Mouse (Mus musculus) lung, embryonic 15.5 days (tissue): ENCODE results near the gene Ssna1. TPM values are rescaled to one million over a fixed set of nuclear protein-coding genes. Genes with fewer than 3 reads are reported as not detected.

Experiments used
- ATAC-seq: fragments of 200-750 bp; cut with Nextera tagmentation; 2 replicates; pipeline ENCODE4 v1.8.0; 2017; ENCODE audit warnings: moderate number of reproducible peaks, borderline replicate concordance; ENCODE audit not compliant: low FRiP score, low TSS enrichment; ENCODE audit errors: extremely low read depth
- H3K27ac ChIP-seq: fragments of 300-500 bp; sonication (generic); 2 replicates; pipeline ENCODE4 v1.5.1; 2015; ENCODE audit warnings: moderate library complexity, mild to moderate bottlenecking, inconsistent platforms
- H3K27me3 ChIP-seq: fragments of 300-500 bp; sonication (generic); 2 replicates; pipeline ENCODE4 v1.6.1; 2015; ENCODE audit warnings: inconsistent platforms
- H3K36me3 ChIP-seq: fragments of 300-500 bp; sonication (generic); 2 replicates; pipeline ENCODE4 v1.6.1; 2015; ENCODE audit warnings: inconsistent platforms
- H3K4me1 ChIP-seq: fragments of 300-500 bp; sonication (generic); 2 replicates; pipeline ENCODE4 v1.6.1; 2015; ENCODE audit warnings: inconsistent platforms
- H3K4me2 ChIP-seq: fragments of 300-500 bp; sonication (generic); 2 replicates; pipeline ENCODE4 v1.6.1; 2015; ENCODE audit warnings: inconsistent platforms, mild to moderate bottlenecking, moderate library complexity
- H3K4me3 ChIP-seq: fragments of 300-500 bp; sonication (generic); 2 replicates; pipeline ENCODE4 v1.5.1; 2015; ENCODE audit warnings: mild to moderate bottlenecking, inconsistent platforms
- H3K9ac ChIP-seq: fragments of 300-500 bp; sonication (generic); 2 replicates; pipeline ENCODE4 v1.6.1; 2015; ENCODE audit warnings: inconsistent platforms
- H3K9me3 ChIP-seq: fragments of 300-500 bp; sonication (generic); 2 replicates; pipeline ENCODE4 v1.6.1; 2016; ENCODE audit warnings: inconsistent platforms
- WGBS: fragments of 180-500 bp; shearing (Covaris S2); methylation state at CpG from one replicate; pipeline ENCODE4 v1.1.7; 2015; 5-methylcytosine and 5-hydroxymethylcytosine counted together
- polyA plus RNA-seq: library from polyadenylated mRNA; unstranded; fragments of >200 nt; fragmentation: Nextera tagmentation; extraction: Ambion mirVana; gene quantifications from 2 replicates; pipeline ENCODE4 v1.2.1, GENCODE M21; 2015

Gene Ssna1
- polyA plus RNA-seq, 1 experiment from 2014 or later: 239 TPM

DNA sequence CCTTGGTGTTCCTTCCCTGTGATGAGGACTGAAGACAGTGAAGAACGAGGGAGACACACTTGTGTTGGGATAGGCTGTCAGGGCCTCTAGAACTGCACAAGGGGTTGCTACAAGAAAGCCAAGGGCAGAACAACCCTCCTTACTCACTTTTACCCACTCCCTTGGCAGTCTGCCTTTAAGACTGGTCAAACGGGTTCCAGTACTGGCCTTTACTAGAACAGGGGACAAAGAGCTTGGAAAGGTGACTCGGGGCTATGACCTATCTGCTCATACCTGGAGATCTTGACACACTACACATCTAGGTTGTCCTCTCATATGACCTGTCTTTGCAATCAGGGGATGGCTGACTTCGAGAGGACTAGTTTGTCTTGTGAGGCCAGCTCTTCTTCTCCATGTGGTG, 34.7 kb downstream of the Ssna1 start:
- no peak for ATAC-seq
- peaks cover 22% of the 10 kb centered on the region for H3K4me1 ChIP-seq
- no peaks in the 10 kb centered on the region for H3K9me3 ChIP-seq
- peaks cover 31% of the 10 kb centered on the region for H3K27me3 ChIP-seq
- H3K9ac ChIP-seq: no peak overlapping the region
- WGBS: 41% methylated on average over 4 of the region's 4 CpGs
- H3K27ac ChIP-seq: no peak overlapping the region
- no peak overlapping the region for H3K4me2 ChIP-seq
- H3K36me3 ChIP-seq: no peaks in the 10 kb centered on the region
- no peak overlapping the region for H3K4me3 ChIP-seq

DNA sequence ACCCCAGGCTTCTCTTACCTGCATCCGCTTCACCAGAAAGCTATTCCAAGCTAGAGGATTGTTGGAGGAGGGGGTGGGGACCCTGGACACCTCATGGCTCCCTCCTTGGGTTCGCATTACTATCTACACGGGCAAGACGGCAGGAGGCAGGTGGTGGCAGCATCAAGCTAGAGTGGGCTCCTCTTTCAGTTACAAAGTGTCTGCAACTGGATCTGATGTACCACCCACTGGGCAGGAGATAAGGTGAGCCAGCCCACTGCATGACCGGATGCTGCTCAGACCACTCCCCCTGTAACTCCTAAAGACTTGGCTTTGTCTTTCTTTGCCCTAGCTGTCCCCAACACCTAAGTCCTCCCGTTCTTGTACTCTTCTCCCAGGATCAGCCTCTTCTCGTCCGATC, 35.6 kb downstream of the Ssna1 start, which contains the start of gene Rnf224:
Rnf224 (minus strand) TSS at position 174 of the 400 bp plus-strand sequence.
- H3K4me1 ChIP-seq: peaks cover 13% of the 10 kb centered on the region
- 23% methylated on average over 8 of the region's 8 CpGs for WGBS

DNA sequence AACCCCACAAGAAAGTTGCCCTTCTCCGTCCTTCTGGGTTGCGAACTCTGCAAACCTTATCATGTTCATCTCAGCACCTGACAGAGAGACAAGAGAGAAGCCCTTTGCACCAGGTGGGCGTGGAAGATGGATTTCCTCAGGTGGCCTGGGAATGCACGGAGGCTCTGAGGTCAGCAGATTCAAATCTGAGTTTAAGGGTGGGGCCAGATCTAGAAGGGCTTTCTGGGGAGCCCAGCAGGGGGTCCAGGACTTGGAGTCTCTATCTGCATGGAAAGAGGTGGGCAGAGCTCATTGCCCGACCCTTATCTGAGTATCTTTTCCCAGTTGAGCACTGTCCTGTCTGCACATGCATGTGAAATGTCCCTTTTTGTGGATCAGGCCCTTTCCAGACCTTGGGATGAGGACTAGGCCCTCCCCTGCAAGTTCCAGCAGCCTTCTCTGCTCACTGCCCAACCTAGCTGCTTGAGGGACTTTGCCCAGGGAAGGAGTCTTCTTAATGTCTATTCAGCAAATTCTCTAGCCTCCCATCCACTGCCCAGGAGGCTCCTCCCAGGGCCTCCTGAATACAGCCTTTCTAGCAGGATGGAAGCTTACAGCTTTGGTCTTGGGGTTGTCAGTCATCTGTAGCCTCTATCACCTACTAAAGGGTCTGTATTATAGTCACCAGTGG, 37.6 kb downstream of the Ssna1 start:
- H3K36me3 ChIP-seq: no peaks in the 10 kb centered on the region
- H3K9me3 ChIP-seq: no peaks in the 10 kb centered on the region
- H3K4me3 ChIP-seq: no peak overlapping the region
- no peaks in the 10 kb centered on the region for H3K4me1 ChIP-seq
- 45% methylated on average over 5 of the region's 5 CpGs for WGBS
- no peak for ATAC-seq
- H3K27ac ChIP-seq: no peak overlapping the region
- no peak overlapping the region for H3K4me2 ChIP-seq
- no peak overlapping the region for H3K9ac ChIP-seq
- peaks cover 16% of the 10 kb centered on the region for H3K27me3 ChIP-seq

More for the DNA sequence above, 35.6 kb downstream of the Ssna1 start, which contains the start of gene Rnf224:
- Histone ChIP-seq H3K9me3 (no peaks in the 10 kb centered on the region), H3K4me2 (no peak within 1 kb of the TSS), H3K27me3 (peaks cover 23% of the 10 kb centered on the region), H3K27ac (no peak within 1 kb of the TSS), H3K36me3 (no peaks in the 10 kb centered on the region), H3K9ac (no peak within 1 kb of the TSS), H3K4me3 (no peak within 1 kb of the TSS)
- ATAC-seq: no peak

DNA sequence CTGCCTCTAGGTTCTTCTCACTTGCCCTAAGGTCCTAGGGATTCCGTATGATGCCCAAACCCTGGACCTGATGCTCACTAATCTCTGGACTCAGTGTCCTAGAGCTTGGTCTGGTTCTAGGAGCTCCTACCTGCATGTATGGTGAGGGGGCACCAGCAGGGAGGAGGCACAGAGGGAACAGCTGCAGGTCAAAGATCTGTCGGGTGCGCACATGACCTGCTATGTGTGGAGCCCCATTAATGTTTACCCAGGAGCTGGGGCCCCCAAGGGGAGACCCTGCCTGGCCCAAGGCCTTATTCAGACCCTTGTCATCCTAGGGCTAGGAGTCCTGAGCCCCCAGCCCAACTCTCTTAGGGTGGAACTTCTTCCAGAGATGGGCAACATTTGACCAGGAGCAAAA, 38.2 kb downstream of the Ssna1 start, which contains the start of gene Slc34a3:
Slc34a3 (minus strand) TSS at position 315 of the 400 bp plus-strand sequence.
- no peak within 1 kb of the TSS for H3K4me2 ChIP-seq

DNA sequence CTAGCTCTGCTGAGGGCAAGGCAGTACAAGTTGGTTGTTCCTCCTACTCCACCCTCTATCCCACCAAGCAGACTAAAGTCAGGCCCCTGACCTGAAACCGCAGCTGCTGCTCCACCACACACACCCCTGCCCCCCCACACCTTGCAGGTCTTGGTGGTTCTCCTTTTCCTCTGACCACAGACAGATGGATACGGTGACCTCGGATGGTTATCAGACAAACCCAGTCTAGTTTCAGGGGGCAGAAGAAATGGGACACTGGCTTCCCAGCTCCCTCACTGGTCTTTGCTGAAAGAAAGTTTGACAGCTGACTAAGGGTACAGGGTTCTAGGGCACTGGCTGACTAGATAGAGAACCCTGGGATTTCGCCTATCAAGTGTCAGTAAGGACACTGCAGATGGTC, 38.8 kb downstream of the Ssna1 start:
- Histone ChIP-seq H3K9me3 (no peaks in the 10 kb centered on the region), H3K4me2 (no peak overlapping the region), H3K27me3 (peaks cover 16% of the 10 kb centered on the region), H3K27ac (no peak overlapping the region), H3K4me1 (peaks cover 5% of the 10 kb centered on the region; the same call in 1 of the 2 replicates), H3K4me3 (no peak overlapping the region), H3K36me3 (no peaks in the 10 kb centered on the region), H3K9ac (no peak overlapping the region)
- no peak for ATAC-seq
- 71% methylated on average over 4 of the region's 4 CpGs for WGBS

More for the DNA sequence above, 38.2 kb downstream of the Ssna1 start, which contains the start of gene Slc34a3:
- peaks cover 16% of the 10 kb centered on the region for H3K27me3 ChIP-seq
- no peak within 1 kb of the TSS for H3K4me3 ChIP-seq
- no peaks in the 10 kb centered on the region for H3K36me3 ChIP-seq
- H3K27ac ChIP-seq: no peak within 1 kb of the TSS
- no peaks in the 10 kb centered on the region for H3K9me3 ChIP-seq
- 73% methylated on average over 3 of the region's 3 CpGs for WGBS
- no peak within 1 kb of the TSS for H3K9ac ChIP-seq
- ATAC-seq: no peak
- no peaks in the 10 kb centered on the region; the same call in 1 of the 2 replicates for H3K4me1 ChIP-seq

DNA sequence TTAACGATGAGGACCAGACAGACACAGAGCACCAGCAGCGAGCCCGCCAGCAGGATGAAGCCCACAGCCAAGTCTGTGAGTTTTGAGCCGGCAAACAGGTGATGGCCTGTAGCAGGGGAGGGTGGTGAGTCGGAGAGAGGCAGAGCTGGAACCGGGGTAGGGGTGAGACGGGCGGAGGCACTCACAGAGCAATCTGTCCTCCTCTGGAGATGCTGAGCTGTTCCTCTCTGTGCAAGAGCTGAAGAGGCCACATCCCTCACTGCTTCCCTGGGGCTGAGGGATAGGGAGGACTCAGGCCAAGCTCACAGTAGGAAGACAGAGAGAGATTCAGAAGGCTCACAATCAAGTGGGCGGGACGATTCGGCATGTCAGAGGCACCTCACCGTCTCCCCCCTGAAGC, 41.2 kb downstream of the Ssna1 start:
- no peaks in the 10 kb centered on the region for H3K9me3 ChIP-seq
- no peaks in the 10 kb centered on the region for H3K36me3 ChIP-seq
- H3K9ac ChIP-seq: no peak overlapping the region
- peaks cover 11% of the 10 kb centered on the region for H3K4me1 ChIP-seq
- ATAC-seq: no peak
- no peak overlapping the region for H3K4me2 ChIP-seq
- no peak overlapping the region for H3K27ac ChIP-seq
- 57% methylated on average over 12 of the region's 12 CpGs for WGBS
- H3K4me3 ChIP-seq: no peak overlapping the region
- H3K27me3 ChIP-seq: peaks cover 13% of the 10 kb centered on the region

DNA sequence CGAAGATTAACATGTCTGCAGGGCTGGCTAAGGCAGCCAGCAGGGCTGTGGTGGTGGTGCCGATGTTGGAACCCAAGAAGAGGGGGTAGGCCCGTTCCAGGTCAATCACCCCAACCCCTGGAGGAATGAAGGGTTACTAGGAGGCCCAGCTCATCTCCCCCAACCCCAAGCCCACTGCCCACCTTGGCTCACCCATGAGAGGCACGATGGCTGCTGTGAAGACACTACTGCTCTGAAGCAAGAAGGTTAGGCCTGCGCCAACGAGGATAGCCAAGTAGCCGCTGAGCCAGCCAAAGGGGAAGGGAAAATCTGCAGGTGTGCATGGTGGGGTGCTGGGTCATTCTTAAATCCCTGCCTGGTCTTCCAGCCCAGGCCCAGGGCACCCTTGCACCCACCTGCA, 41.7 kb downstream of the Ssna1 start:
- no peaks in the 10 kb centered on the region for H3K9me3 ChIP-seq
- WGBS: 85% methylated on average over 7 of the region's 7 CpGs
- H3K9ac ChIP-seq: no peak overlapping the region
- peaks cover 16% of the 10 kb centered on the region for H3K4me1 ChIP-seq
- no peak overlapping the region for H3K4me3 ChIP-seq
- H3K36me3 ChIP-seq: no peaks in the 10 kb centered on the region
- no peak overlapping the region for H3K4me2 ChIP-seq
- ATAC-seq: no peak
- no peak overlapping the region for H3K27ac ChIP-seq
- H3K27me3 ChIP-seq: peaks cover 10% of the 10 kb centered on the region

DNA sequence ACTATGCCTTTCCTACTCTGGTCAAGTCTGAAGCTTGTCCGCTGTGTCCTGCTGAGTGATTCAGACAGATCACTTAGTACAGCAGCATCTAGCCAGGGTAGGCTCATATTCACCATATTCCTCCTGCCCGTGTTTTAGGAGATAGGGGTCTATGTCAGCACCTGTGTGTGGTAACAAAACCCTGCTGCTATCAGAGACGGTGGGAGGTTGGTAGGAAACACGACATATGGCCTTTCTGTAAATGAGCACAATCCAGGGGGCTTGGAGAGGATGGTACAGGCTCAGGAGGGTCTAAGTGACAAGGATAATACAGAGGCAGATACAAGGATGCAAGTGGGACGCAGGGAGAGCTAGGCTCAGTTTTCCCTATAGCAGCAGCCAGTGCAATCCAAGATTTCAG, 42.7 kb downstream of the Ssna1 start:
- no peak for ATAC-seq
- 72% methylated on average over 5 of the region's 5 CpGs for WGBS
- H3K27ac ChIP-seq: no peak overlapping the region
- H3K4me2 ChIP-seq: no peak overlapping the region
- H3K36me3 ChIP-seq: no peaks in the 10 kb centered on the region
- H3K27me3 ChIP-seq: peaks cover 10% of the 10 kb centered on the region; the same call in 1 of the 2 replicates
- H3K9me3 ChIP-seq: no peaks in the 10 kb centered on the region
- H3K9ac ChIP-seq: no peak overlapping the region
- H3K4me3 ChIP-seq: no peak overlapping the region
- H3K4me1 ChIP-seq: peaks cover 19% of the 10 kb centered on the region

DNA sequence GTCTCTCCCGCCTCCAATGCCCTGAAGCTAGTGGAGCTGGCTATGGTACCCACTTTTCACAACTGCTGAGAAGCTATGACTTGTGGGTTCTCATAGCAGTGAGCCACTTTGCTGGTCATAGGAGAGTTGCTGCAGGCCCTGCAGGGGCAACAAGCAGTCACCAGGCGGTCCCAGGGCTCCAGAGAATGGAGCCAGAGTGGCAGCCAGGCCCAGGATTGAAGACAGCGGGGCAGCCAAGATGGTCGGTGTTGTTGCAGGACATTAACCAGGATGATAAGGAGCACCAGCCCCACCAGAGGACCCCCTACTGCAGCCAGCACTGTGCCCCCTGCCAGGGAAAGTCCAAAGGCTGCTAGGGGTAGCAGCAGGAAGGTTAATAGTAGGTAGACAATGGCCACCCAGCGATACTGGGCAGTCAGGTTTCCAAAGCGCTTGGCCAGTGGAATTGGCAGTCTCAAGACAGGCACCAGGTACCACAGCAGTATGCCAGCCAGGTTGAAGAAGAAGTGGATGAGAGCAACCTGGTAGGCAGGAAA, 43.2 kb downstream of the Ssna1 start:
- H3K36me3 ChIP-seq: no peaks in the 10 kb centered on the region
- 65% methylated on average over 6 of the region's 6 CpGs for whole genome bisulfite sequencing

DNA sequence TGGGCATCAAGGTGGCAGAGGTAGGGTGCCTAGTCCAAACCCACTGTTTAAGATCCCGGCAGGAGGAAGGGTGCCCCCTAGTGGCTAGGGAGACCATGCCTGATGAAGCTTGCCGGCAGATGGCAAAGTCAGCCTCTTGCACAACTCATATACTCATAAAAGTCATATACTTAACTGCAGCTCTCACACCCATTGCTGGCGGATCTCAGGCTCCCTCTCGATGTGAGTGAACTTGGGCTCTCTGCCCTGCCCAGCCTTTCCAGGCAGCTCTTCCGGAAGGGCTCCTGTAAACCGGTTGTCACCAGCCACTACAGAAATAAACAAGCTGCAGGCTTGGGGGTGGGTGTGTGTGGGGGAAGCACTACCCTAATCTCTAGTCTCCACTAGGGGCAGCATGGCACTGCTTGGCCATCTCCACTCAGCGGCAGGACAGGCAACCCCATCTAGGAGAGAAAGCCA, 43.8 kb downstream of the Ssna1 start:
- peaks cover 23% of the 10 kb centered on the region for H3K4me1 ChIP-seq
- under 1% methylated on average over 7 of the region's 7 CpGs for WGBS
- H3K27ac ChIP-seq: peak overlapping the region; percentile 58
- no peaks in the 10 kb centered on the region for H3K9me3 ChIP-seq
- H3K4me2 ChIP-seq: peak overlapping the region; percentile 30
- no peaks in the 10 kb centered on the region for H3K36me3 ChIP-seq
- H3K4me3 ChIP-seq: peak overlapping the region; percentile 5
- ATAC-seq: peak; percentile 37; the same call in 1 of the 2 replicates
- H3K27me3 ChIP-seq: 0 out of 2 replicates have a peak, but pooled peaks cover 8% of the 10 kb centered on the region
- no peak overlapping the region for H3K9ac ChIP-seq

More for the DNA sequence above, 43.2 kb downstream of the Ssna1 start:
- H3K9me3 ChIP-seq: no peaks in the 10 kb centered on the region
- peaks cover 10% of the 10 kb centered on the region; the same call in 1 of the 2 replicates for H3K27me3 ChIP-seq
- H3K4me1 ChIP-seq: peaks cover 19% of the 10 kb centered on the region
- no peak overlapping the region for H3K27ac ChIP-seq
- H3K4me2 ChIP-seq: 0 out of 2 replicates have a peak overlapping the region, but pooled peaks have one; percentile 30
- ATAC-seq: no peak
- H3K9ac ChIP-seq: no peak overlapping the region
- no peak overlapping the region for H3K4me3 ChIP-seq

DNA sequence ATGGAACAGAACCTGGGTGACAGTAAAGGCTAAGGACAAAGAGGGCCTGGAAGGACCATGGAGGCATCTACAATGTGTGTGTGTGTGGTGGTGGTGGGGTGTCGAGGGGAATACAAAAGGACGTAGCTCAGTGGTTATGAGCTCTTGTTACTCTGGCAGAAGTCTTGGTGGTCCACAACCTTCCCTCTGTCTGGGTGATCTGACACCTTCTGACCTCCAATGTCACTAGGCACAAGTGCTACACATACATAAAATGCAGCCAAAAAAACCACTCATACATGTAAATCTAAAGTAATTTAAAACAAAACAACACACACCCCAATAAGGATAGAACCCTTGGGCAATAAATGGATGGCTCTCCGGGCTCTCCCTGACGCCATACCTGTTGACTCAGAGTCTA, 44.8 kb downstream of the Ssna1 start:
- H3K9me3 ChIP-seq: no peaks in the 10 kb centered on the region
- 88% methylated on average over 4 of the region's 4 CpGs for WGBS
- ATAC-seq: no peak
- no peak overlapping the region for H3K9ac ChIP-seq
- no peak overlapping the region for H3K4me2 ChIP-seq
- peaks cover 29% of the 10 kb centered on the region for H3K4me1 ChIP-seq
- no peaks in the 10 kb centered on the region for H3K36me3 ChIP-seq
- H3K27ac ChIP-seq: no peak overlapping the region
- no peaks in the 10 kb centered on the region for H3K27me3 ChIP-seq
- H3K4me3 ChIP-seq: no peak overlapping the region

DNA sequence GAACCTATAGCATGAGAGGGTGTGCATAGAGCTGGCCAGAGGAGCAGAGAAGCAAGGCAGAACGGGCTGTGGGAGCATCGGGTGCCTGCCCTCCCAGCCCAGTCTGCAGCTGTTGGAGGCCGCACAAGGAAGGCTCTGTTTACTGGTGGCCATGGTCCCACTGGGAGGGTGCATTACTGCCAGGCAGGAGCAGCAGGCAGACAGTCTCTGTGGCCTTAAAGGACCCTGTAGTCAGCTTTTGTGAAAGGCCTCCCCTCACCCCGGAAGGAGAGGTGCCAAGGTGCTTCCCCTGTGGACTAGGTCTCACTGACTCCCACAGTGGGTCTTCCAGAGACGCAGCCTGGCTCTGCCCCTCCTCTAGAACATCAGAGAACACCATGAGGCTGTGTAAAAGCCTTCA, 45.4 kb downstream of the Ssna1 start:
- 80% methylated on average over 5 of the region's 5 CpGs for WGBS
- Histone ChIP-seq H3K36me3 (peaks cover 3% of the 10 kb centered on the region), H3K4me2 (no peak overlapping the region), H3K4me3 (no peak overlapping the region), H3K9ac (no peak overlapping the region), H3K27ac (no peak overlapping the region), H3K27me3 (no peaks in the 10 kb centered on the region), H3K4me1 (peaks cover 30% of the 10 kb centered on the region), H3K9me3 (no peaks in the 10 kb centered on the region)
- ATAC-seq: no peak
